Mouse (Mus musculus): ENCODE measurements at regions not wholly inside any gene's neighbourhood (a gene's known extent, or its start where the extent isn't known, plus 50 kb on each side); places are given as distances from the start of the nearest gene placed in this dataset.
"Not testable (repeated sequence)": the region's sequence is repeated elsewhere in the genome, so short reads cannot be mapped to it uniquely, and the experiment has no call there.

DNA sequence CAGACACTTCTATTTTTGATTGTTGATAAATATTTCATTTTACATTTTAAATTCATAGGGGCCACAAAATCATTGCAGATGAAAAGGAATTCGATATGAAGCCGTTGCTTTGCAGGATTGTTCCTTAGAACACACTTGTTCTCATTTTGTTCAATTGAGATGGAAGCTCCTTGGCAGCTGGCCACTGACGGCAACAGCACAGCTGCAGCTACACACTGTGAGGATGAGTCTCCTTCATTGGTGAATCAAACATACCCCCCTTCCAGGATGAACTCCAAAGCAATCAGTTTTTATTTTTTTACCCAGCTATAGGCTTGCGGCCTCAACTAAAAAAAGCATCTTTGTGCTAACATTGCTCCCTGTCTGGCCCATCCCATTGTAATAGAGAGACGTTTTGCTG lies 475.1 kb downstream of the Tbl1xr1 start:
- DNase-seq: peak; percentile 31 to 35

GRCm38 (mm10) chr3:22559556-22559955 lies 483.1 kb downstream of the Tbl1xr1 start:
- DNase-seq: no peak

DNA sequence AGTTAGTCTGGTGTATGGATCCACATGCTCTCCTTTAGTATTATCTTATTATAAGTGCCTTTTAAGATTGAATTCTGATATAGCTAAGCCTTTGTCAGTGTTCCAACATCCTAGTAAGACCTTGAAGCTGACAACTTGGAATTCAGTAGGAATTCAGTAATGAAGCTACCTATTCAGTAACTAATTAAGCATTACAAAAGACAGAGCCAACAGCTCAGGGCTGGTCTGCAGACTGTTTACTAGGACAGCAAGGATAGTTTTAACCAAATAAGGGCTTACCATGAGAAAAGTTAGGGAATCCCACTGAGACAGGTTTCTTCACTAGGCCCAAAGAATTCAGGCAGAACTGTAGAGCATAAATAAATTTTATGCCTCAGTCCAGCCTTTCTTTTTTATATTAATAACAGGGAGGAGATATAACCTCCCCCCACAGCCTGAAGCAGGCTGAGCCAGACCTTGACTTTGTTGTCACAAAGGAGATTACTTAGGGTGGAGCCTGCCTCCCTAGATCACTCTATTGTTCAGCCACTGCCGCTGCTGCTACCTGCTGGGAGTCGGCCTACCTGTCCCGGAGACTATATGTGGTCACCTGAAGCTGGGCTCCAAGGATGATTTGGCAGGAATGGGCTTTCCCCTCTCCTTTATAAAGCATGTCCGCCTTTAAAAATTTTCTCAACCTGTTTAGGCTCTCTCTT lies 484.2 kb downstream of the Tbl1xr1 start:
- DNase-seq: not testable (repeated sequence)

Measured in layer of hippocampus, postnatal 36 days (tissue).